Mouse (Mus musculus) embryo, embryonic 11 days (tissue): ENCODE measurements at regions not wholly inside any gene's neighbourhood (a gene's known extent, or its start where the extent isn't known, plus 50 kb on each side); places are given as distances from the start of the nearest gene placed in this dataset.

Source experiments
- DNase-seq: peaks from one replicate; pipeline ENCODE4 v3.0.0-alpha.2; 2015

GRCm38 (mm10) chr2:63920997-63921396 lies 176.8 kb downstream of the Fign start:
- DNase-seq: peak; percentile 61

DNA sequence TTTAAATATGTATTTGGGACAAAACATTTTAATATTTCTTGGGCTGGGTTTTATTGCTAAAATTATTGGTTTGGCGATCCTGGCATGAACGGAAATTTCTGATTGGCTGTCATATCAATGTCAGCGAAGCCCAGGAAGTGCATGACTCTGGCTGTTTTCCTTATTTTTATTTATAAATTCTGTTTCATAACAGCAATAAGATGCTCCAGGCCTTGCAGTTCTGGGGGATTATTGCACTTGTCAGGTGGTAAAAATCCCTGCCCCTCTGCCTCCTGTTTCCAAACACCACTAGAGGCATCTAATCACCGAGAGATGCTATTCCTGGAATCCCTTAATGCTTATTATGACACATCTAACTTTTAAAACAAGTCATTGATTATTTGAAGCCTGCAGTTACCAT lies 177.8 kb downstream of the Fign start:
- DNase-seq: no peak

DNA sequence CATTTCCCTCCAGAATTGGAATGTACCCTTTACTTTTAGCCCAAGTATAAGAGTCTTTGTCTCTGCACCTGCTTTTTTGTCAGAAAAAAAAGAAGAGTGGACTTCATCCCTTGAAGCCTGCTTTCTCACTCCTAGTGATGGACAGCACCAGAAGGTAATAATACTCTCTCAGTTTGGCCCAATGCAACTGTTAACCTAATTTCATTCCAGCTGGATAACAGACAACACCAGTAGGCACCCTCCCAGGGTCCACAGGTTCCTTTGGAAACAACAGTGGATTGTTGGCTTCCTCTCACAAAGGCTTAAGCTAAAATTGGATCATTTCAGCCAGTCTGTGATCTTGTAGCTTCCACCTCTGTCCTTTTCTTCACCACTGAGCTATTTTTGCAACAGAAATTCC lies 197.2 kb downstream of the Fign start:
- no peak for DNase-seq

DNA sequence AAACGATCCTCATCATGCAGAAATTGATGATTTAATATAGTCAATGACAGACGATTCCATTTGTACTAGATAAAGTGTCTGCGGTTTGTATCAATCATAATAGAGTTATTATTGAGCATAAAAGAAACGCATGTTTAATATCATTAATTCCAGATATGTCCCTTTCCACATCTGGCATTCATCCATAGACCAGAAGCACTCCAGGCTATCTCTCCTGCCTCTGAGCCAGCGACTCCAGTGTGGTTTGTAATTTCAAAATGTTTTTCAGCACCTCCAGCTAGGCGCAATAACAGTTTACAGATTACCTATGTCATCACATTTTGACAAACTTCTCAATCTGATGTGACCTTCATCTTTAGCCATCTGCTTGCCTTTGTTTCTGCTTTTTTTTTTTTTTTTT lies 219.4 kb downstream of the Fign start:
- peak; percentile 33 for DNase-seq

GRCm38 (mm10) chr2:63877387-63877786 lies 220.5 kb downstream of the Fign start:
- DNase-seq: no peak

- DNase-seq: peak; percentile 72
Observed at GRCm38 (mm10) chr2:63876375-63876774, 221.5 kb downstream of the Fign start.

- DNase-seq: no peak
Observed at GRCm38 (mm10) chr2:63875101-63875500, 222.7 kb downstream of the Fign start.

DNA sequence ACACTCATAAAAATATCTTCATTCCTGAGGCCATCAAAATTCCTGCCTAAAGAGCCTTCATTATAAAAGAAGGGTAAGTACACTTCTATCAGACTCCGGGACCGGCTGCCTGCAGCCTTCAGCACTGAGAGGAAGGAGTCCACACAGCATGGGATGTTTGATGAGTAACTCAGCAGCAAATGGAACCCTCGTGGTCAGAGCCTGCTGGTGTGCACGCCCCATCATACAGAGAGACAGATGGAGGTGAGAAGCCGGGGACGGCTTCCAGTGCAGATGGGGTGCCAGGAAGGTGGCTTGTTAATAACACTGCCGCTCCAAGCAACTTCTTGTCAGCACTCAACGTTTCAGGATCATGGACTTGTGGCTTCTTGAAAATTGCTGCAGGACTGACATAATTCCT lies 231.3 kb downstream of the Fign start:
- no peak for DNase-seq

GRCm38 (mm10) chr2:63861821-63862220 lies 236.0 kb downstream of the Fign start:
- no peak for DNase-seq

DNA sequence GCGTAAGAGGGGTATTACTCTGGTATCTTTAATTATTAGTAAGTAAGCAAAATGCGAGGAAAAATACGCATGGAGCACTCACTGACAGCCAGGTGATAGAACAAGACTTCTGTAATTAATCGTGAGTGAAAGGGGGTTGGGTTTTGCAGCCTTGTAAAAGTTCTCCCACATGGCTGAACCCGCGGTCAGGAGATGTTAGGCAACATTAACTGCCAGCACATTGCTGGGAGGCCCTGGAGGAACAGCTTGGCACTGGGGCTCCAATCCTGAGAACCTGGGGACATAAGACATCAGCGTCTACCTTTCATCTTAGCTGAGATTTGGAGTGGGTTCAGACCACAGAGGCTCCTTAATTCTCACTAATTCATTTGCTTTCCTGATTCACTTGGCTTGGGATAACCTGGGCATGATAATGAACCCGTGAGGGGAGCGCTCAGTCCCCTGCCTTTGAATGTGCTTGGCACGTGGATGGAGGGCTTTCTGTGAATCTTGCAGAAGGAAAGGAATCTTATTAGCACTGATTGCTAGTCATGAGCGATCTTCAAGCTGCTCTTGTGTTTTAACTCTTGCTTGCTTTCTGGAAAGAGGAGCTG lies 241.3 kb downstream of the Fign start:
- DNase-seq: peak; percentile 39

DNA sequence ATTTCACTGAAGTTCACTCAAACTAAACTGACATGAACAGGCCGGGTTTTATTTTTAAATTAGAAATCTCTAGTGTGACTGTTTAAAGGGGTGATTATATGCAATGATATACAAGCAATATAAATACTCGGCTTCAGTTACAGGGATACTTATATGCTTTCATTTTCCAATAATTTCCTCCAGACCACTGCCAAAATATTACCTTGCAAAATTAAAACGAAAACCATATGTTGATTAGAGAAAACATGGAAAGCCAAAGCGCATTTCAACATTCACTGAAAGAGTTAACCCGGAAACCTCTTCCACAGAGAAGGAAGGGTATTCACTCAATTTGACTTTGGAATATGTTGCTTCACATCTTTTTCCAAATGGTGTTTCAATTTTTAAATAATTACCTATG lies 242.4 kb downstream of the Fign start:
- DNase-seq: peak; percentile 10

DNA sequence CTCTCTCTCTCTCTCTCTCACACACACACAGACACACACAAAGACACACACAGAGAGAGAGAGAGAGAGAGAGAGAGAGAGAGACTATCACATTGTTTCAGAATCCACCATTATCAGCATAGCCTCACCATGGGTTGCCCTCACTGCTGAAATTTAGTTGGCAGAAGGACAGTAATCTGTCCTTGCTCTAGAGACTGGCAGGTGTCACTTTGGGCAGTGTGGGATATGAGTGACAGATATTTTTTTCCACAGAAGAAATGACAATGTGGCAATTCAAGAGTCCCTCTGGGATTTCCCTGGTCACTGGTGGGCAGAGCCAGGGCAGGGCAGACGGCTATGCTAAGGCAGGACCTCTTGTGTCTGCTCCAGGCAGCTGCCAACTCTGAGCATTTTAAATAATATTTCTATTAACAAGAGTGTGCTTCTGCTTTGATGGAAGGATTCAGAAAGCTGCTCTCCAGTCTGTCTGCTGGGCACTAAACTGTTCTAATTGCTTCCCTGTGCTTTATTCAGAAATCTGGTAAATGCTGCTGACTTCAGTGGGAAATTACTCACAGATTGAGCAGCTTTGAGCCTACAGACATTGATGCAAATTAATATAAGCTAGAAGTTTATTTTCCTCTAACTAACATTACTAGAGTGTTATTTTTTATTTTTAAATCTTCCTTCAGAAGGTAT lies 243.5 kb downstream of the Fign start:
- peak; percentile 7 for DNase-seq

DNA sequence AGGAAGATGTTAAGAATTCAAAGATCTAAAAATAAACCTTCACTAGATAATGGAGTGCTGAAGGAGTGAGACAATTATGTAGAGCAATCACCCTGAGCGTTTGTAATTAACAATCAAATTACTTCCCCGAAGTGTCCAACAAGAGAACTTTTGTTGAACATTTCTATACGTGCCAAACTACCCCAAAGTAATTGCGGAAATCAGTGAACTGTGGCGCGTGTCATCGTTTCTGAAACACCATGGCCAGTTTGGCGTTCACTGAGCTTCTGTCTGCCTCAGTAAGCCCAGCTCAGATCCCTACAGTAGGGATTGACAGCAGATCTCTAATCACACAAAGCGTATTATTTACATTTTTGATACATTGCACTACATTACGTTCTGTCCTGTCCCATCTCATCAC lies 244.6 kb downstream of the Fign start:
- DNase-seq: no peak

GRCm38 (mm10) chr2:63852287-63852686 lies 245.6 kb downstream of the Fign start:
- no peak for DNase-seq

DNA sequence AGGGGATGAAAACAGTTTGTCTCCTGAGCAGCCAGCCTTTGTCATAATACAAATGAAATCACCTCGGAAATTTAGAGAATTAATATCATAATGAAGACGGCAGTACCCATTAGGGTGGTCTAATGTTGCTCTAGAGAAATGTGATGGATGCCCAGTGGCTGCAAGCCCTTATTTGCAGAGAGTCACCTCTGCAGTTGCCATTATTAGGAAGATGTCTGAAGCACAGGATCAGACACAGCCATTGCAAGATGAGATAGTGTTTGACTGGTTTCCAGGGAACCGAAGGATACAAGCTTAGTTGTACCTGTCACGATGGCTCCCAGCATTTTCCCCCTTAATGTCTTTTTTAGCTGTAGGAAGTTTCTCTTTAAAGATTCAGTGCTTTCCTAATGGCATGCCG lies 247.8 kb downstream of the Fign start:
- no peak for DNase-seq

- no peak for DNase-seq
Observed at GRCm38 (mm10) chr2:63849486-63849885, 248.4 kb downstream of the Fign start.

DNA sequence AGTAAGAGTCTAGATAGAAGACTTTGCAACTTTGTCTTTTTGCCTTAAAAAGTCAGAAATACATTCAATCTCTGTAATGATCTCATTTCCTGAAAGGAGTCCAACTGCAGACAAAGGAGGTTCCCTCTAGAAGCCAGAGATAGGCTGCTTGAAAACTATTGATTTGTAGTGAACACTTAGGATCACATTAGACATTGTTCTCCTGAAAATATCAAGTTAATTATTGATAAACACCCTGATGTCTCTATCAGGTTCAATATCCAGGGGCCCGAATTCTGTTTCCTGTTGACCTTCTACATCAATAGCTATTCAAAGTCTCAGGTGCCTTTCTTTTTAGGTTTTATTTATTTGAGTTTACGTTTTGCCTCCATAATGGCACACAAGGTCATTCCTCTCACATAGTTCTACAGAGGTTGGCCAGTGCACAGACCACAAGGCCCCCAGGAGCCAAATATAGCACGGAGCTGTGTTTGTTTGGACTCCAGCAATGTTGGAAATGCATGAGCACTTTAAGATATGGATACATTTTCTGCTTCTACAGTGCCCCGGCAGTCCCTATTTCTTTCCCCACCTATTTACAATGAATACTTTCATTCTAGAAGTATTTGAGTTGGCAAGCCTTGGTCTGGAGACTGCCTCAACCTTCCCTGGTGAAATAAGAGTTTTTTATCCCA lies 265.7 kb downstream of the Fign start:
- DNase-seq: no peak

- DNase-seq: peak; percentile 18
Observed at GRCm38 (mm10) chr2:63830431-63830830, 267.4 kb downstream of the Fign start.

- DNase-seq: peak; percentile 48
Observed at GRCm38 (mm10) chr2:63828633-63829032, 269.2 kb downstream of the Fign start.

DNA sequence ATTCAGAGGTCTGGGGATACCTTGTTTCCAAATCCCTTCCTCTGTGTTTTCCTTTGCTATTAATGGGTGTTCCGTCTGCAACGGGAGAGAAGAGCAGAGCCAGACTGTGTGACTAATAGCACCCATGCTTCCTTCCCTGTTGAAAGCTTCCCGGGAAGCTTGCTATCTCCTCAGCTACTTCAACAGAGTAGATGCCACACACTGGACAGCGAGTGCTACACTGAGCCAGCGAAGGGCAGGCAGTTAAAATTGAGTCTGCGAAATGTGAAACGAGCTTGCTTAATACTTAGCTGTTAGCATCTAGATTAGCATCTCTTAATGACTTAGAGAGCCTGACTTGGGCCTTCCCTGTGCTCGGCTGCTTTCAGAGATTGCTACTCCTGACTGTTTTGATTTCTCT lies 278.4 kb downstream of the Fign start:
- peak; percentile 25 for DNase-seq
